Mouse (Mus musculus): ENCODE measurements around the gene Mfsd7a.

Gene Mfsd7a

DNA sequence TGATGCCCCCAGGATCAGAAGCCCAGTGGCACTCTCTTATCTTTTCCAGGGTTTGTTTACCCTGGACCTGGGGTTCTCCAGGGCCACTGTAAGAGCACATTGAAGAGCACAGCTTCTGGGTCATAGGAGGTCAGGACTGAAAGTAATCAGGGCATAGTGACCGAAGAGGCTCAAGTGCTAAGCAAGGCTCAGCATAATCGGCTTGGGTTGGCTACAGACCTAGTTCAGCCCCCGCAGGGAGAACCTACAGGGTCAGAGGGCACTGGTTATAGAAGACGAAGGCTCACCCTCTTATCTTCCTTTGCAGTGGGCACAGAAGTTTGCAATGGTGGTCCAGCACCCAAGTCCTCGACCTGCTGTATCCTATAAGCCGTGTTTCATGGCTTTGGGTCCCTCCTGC, 17.5 kb downstream of the Mfsd7a start:
- in situ Hi-C loops (cut with MboI) = no loop called here

DNA sequence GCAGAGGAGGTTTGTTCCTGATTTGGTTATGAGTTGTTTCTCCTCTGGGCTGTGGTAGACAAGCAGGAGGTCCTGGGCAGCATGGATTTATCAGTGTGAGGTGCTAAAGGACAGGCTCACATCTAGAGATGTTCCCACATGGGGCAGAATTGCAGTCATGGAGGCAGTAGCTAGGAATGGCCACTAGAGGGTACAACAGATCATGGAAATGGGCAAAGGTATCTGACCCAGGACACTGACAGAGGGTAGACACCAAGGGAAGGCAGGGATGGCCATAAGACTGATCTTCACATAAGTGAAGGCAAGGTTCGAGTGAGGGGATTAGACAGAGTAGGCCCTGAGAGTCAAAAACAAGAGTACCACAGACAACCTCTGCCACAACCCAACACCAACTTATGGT, 21.5 kb downstream of the Mfsd7a start:
- in situ Hi-C loops (cut with MboI) = no loop called here

DNA sequence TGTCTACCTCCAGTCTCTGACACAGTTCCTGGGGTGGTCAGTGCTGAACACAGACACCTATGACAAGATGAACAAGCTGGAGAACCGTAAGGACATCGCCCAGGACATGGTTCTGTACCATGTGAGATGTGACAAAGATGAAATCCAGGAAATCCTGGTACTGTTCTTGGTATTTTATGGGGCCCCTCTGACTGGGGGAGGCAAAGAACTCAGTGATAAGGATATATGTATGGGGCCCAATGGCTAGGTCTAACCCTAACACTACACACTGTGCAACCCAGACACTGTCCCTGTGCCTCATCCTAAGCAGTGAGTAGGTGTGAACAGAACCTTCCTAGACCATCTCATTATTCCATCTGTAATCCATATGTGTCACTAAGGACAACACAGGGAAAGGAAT, 25.3 kb downstream of the Mfsd7a start:
- in situ Hi-C loops (cut with MboI) = no loop called here

DNA sequence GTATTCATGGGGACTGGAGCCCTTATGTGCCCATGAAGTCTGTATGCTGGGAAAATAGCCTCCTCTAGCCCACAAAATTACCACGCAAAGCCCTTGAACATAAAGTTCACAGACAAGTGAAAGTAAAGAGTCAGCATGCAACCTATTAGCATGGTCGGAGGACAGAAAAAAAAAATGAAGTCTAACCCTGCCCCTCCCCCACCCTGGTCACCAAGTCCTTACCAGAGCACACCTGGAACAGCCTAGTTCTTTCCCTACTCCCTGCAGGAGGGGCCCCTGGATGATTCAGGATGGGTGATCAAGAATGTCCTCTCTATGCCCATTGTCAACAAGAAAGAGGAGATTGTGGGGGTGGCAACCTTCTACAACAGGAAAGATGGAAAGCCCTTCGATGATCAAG, 25.9 kb downstream of the Mfsd7a start:
- in situ Hi-C loops (cut with MboI) = no loop called here

DNA sequence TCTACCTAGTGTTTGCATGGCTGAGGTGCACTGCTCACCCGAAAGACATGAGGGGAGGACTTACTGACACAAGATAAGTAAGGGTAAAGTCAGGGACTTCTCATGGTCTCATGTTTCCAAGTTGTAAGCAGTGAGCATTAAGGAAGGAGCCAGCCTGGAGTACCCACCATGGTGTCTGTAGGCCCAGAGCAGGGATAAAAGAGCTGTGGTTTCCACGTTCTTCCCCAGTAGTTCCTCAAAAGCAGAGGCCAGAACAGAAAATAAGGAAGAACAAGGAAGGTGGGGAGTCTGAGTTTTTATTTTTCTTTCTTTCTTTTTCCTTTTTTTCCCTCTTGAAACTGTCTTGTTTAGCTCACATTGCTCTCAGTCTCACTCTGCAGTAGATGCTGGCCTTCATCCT, 34.0 kb downstream of the Mfsd7a start:
- in situ Hi-C loops (cut with MboI) = no loop called here

DNA sequence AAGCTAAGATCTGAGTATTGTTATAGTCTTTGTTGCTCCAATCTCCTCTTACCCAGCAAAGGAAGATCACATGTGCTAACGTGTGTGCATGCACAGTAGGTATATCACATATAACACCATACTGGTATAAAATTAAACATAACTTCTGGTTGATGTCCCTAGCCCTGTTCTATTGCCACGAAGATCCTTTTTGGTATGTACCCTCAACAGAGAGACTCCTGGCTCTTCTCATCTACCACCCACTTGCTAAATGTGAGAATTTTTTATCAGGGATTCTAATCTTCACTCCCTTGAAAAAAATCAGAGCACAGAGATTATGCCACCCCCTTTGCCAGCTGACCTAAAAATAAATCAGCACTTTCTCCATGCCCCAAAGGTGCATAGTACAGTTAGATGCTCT, 41.7 kb downstream of the Mfsd7a start:
- in situ Hi-C loops (cut with MboI) = no loop called here

DNA sequence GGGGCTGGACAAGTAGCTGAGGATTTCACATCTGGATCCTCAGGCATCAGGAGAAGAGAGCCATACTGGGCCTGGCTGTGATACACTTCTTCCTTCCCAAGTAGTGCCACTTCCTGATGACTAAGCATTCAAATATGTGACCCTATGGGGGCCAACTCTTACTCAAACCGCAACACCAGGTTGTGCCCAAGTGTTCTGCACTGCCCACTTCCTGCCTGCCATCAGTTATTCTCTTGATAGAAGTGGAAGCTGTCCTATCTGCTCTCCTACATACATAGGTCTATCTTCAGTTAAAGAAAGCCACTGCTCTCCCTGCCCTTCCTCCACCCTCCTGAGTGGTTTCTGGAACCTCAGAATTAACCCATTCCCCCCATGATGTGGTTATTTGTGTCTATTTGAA, 43.2 kb downstream of the Mfsd7a start:
- in situ Hi-C loops (cut with MboI) = no loop called here

DNA sequence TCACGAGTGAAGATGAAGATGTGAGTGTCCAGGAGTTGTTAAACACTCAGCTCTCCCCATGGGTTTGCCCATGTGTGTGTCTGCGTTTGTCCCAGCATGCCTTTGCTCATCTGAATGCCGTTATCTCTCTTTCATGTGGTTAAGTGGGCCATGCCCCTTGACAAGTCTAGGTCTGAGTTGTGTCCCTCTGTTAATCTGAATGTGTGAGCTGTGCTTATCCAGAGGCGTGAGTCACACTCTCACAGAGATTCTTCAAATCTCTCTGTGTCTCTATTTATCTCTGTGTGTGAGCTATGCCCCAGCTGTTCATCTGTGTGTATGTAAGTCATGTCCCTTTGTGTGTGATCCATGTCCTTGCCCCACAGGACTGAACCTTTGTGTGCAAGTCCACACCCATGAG, 45.2 kb downstream of the Mfsd7a start:
- in situ Hi-C loops (cut with MboI) = no loop called here

Data from mature B cell (primary cell).